Mouse (Mus musculus): ENCODE data around the gene Vps16. TPM values are rescaled to one million over a fixed set of nuclear protein-coding genes. Genes with fewer than 3 reads are reported as not detected.

The Vps16 gene
- total and polyA plus RNA-seq, 3 experiments: 90.0 to 114 TPM; not detected in 1

GRCm38 (mm10) chr2:130401891-130402290, 22.2 kb upstream of the Vps16 start:
- Histone ChIP-seq H3K9ac (ENCODE audit: control insufficient read depth, low read depth, low read length, poor library complexity, severe bottlenecking) (no peak overlapping the region), H3K36me3 (ENCODE audit: control insufficient read depth in 1 of 2, insufficient read depth in 2 of 2, low read length in 2 of 2) (no peaks in the 10 kb centered on the region; a peak in 1 of 4 replicates), H3K27me3 (ENCODE audit: control insufficient read depth in 1 of 2, insufficient read depth in 2 of 2, low read length in 2 of 2) (0 out of 4 replicates have a peak, but pooled peaks cover 0 to 2% of the 10 kb centered on the region in 2 experiments), H3K4me3 (ENCODE audit: control insufficient read depth in 1 of 2, insufficient read depth in 1 of 2, low read depth in 2 of 2, low read length in 2 of 2) (no peak overlapping the region), H3K79me2 (ENCODE audit: control insufficient read depth, insufficient read depth, low read length, poor library complexity) (no peaks in the 10 kb centered on the region; the same call in 1 of the 2 replicates), H3K9me3 (replicated peaks; ENCODE audit: insufficient read depth, low read length) (no peaks in the 10 kb centered on the region), H3K27ac (ENCODE audit: control insufficient read depth, low read depth, low read length) (no peak overlapping the region), H3K4me1 (ENCODE audit: control insufficient read depth in 1 of 2, insufficient read depth in 2 of 2, low read length in 2 of 2) (peaks cover under 1 to 5% of the 10 kb centered on the region in 2 experiments; a peak in 3 of 4 replicates)
- no peak for DNase-seq (ENCODE audit: low read depth, low spot score)
- TF ChIP-seq MYC (IDR thresholded peaks at IDR 0.05; ENCODE audit: low read depth, low read length) (no peak), TCF12 (IDR thresholded peaks at IDR 0.05; ENCODE audit: low read depth, low read length) (no peak), ELF1 (IDR thresholded peaks at IDR 0.05; ENCODE audit: low read depth, low read length) (no peak), POLR2AphosphoS5 (IDR thresholded peaks at IDR 0.05; ENCODE audit: borderline replicate concordance, low read depth, low read length) (no peak), ZMIZ1 (IDR thresholded peaks at IDR 0.05; ENCODE audit: low read depth, low read length) (no peak), ZC3H11A (IDR thresholded peaks at IDR 0.05; ENCODE audit: low read depth, low read length) (no peak), JUND (IDR thresholded peaks at IDR 0.05; ENCODE audit: low read depth, low read length) (no peak), CTCF (IDR thresholded peaks at IDR 0.05 in 2 of 3, conservative IDR thresholded peaks at IDR 0.05 in 1 of 3; ENCODE audit: control insufficient read depth in 1 of 3, insufficient read depth in 1 of 3, low read depth in 2 of 3, low read length in 3 of 3, poor library complexity in 1 of 3, severe bottlenecking in 1 of 3) (no peak), NRF1 (IDR thresholded peaks at IDR 0.05; ENCODE audit: insufficient read depth, low read depth, low read length, poor library complexity, severe bottlenecking) (no peak)

- no peak within 1 kb of the TSS for H3K9ac ChIP-seq (ENCODE audit: control insufficient read depth, low read depth, low read length, poor library complexity, severe bottlenecking)
- no peaks in the 10 kb centered on the region for H3K36me3 ChIP-seq (ENCODE audit: control insufficient read depth in 1 of 2, insufficient read depth in 2 of 2, low read length in 2 of 2)
- H3K4me3 ChIP-seq (ENCODE audit: control insufficient read depth in 1 of 2, insufficient read depth in 1 of 2, low read depth in 2 of 2, low read length in 2 of 2): no peak within 1 kb of the TSS
- H3K79me2 ChIP-seq (ENCODE audit: control insufficient read depth, insufficient read depth, low read length, poor library complexity): no peaks in the 10 kb centered on the region
- H3K27ac ChIP-seq (ENCODE audit: control insufficient read depth, low read depth, low read length): no peak within 1 kb of the TSS
- H3K4me1 ChIP-seq (ENCODE audit: control insufficient read depth in 1 of 2, insufficient read depth in 2 of 2, low read length in 2 of 2): peaks cover 0 to 3% of the 10 kb centered on the region in 2 experiments; a peak in 2 of 4 replicates
- DNase-seq (ENCODE audit: low read depth, low spot score): no peak
- 0 out of 4 replicates have a peak, but pooled peaks cover 0 to 2% of the 10 kb centered on the region in 2 experiments for H3K27me3 ChIP-seq (ENCODE audit: control insufficient read depth in 1 of 2, insufficient read depth in 2 of 2, low read length in 2 of 2)
- TF ChIP-seq EP300 (IDR thresholded peaks at IDR 0.05; ENCODE audit: low read depth in 1 of 2, low read length in 2 of 2): no peak
- no peak for TF ChIP-seq ZC3H11A (IDR thresholded peaks at IDR 0.05; ENCODE audit: low read depth, low read length)
- no peak for TF ChIP-seq MXI1 (IDR thresholded peaks at IDR 0.05; ENCODE audit: low read depth, low read length)
- TF ChIP-seq MYC (IDR thresholded peaks at IDR 0.05; ENCODE audit: low read depth, low read length): no peak
- no peak for TF ChIP-seq RAD21 (IDR thresholded peaks at IDR 0.05; ENCODE audit: low read depth, low read length)
- TF ChIP-seq MAZ (IDR thresholded peaks at IDR 0.05; ENCODE audit: low read depth, low read length): no peak
- no peak for TF ChIP-seq GATA1 (IDR thresholded peaks at IDR 0.05; ENCODE audit: low read depth, low read length)
- no peak for TF ChIP-seq ZKSCAN1 (IDR thresholded peaks at IDR 0.05; ENCODE audit: low read depth, low read length)
- no peak for TF ChIP-seq CHD1 (IDR thresholded peaks at IDR 0.05; ENCODE audit: low read depth, low read length)
- TF ChIP-seq BHLHE40 (IDR thresholded peaks at IDR 0.05; ENCODE audit: borderline replicate concordance, low read depth, low read length): no peak
- TF ChIP-seq NRF1 (IDR thresholded peaks at IDR 0.05; ENCODE audit: insufficient read depth, low read depth, low read length, poor library complexity, severe bottlenecking): no peak
- TF ChIP-seq POLR2AphosphoS5 (IDR thresholded peaks at IDR 0.05; ENCODE audit: borderline replicate concordance, low read depth, low read length): no peak
- TF ChIP-seq POLR2A (IDR thresholded peaks at IDR 0.05; ENCODE audit: control insufficient read depth in 1 of 2, insufficient read depth in 1 of 2, low read depth in 1 of 2, low read length in 2 of 2, poor library complexity in 1 of 2): no peak
- H3K9me3 ChIP-seq (replicated peaks; ENCODE audit: insufficient read depth, low read length): no peaks in the 10 kb centered on the region
These were observed 19.2 kb upstream of the Vps16 start, which contains the start of the genes Gm28372 and 1700020A23Rik for GRCm38 (mm10) chr2:130404939-130405338. Gene Gm28372 (plus strand): TSS chr2:130405239. Gene 1700020A23Rik (plus strand): TSS chr2:130405259.

Measured in MEL (cell line).